Mouse (Mus musculus) stomach, postnatal 0 days (tissue): ENCODE measurements around the gene Plaur. TPM values are rescaled to one million over a fixed set of nuclear protein-coding genes. Genes with fewer than 3 reads are reported as not detected.

ENCODE experiments used
- ATAC-seq: fragments of 200-750 bp; cut with Nextera tagmentation; 2 replicates; pipeline ENCODE4 v1.8.0; 2017; ENCODE audit not compliant: low FRiP score, low TSS enrichment
- DNase-seq: peaks from one replicate; pipeline ENCODE4 v3.0.0-alpha.2; 2016; ENCODE audit warnings: low spot score
- H3K27ac ChIP-seq: fragments of 300-500 bp; sonication (generic); replicated peaks from 2 replicates; pipeline ENCODE4 v1.5.1; 2014; ENCODE audit warnings: mild to moderate bottlenecking, control low read depth
- H3K27me3 ChIP-seq: fragments of 300-500 bp; sonication (generic); 2 replicates; pipeline ENCODE4 v1.6.1; 2014; ENCODE audit warnings: low read length; ENCODE audit not compliant: control insufficient read depth, insufficient read depth
- H3K36me3 ChIP-seq: fragments of 300-500 bp; sonication (generic); 2 replicates; pipeline ENCODE4 v1.6.1; 2014; ENCODE audit warnings: low read length, mixed read lengths; ENCODE audit not compliant: control insufficient read depth, insufficient read depth
- H3K4me1 ChIP-seq: fragments of 300-500 bp; sonication (generic); replicated peaks from 2 replicates; pipeline ENCODE4 v1.6.1; 2014; ENCODE audit warnings: antibody characterized with exemption; ENCODE audit not compliant: control insufficient read depth, insufficient read depth
- H3K4me2 ChIP-seq: fragments of 300-500 bp; sonication (generic); replicated peaks from 2 replicates; pipeline ENCODE4 v1.6.1; 2014; ENCODE audit warnings: low read depth, mild to moderate bottlenecking, control low read depth, moderate library complexity
- H3K4me3 ChIP-seq: fragments of 300-500 bp; sonication (generic); 2 replicates; pipeline ENCODE4 v1.5.1; 2014; ENCODE audit warnings: low read depth, low read length, control low read depth
- H3K9ac ChIP-seq: fragments of 300-500 bp; sonication (generic); 2 replicates; pipeline ENCODE4 v1.6.1; 2014; ENCODE audit warnings: mild to moderate bottlenecking, low read length, control low read depth, mixed read lengths
- H3K9me3 ChIP-seq: fragments of 300-500 bp; sonication (generic); 2 replicates; pipeline ENCODE4 v1.6.1; 2016; ENCODE audit warnings: low read length; ENCODE audit not compliant: control insufficient read depth
- CTCF ChIP-seq: IDR thresholded peaks from 2 replicates; pipeline ENCODE4 v1.5.1; 2016; ENCODE audit warnings: antibody characterized with exemption, low read depth, mild to moderate bottlenecking, moderate library complexity
- EP300 ChIP-seq: optimal IDR thresholded peaks from 2 replicates; pipeline ENCODE3; 2016; ENCODE audit warnings: antibody characterized with exemption
- WGBS: fragments of 180-500 bp; shearing (Covaris S2); extraction: QIAGEN DNeasy Blood & Tissue Kit; methylation state at CpG from one replicate; pipeline ENCODE4 v1.1.7; 2014; 5-methylcytosine and 5-hydroxymethylcytosine counted together
- polyA plus RNA-seq: library from polyadenylated mRNA; unstranded; fragments of >200 nt; fragmentation: Nextera tagmentation; extraction: Ambion mirVana; gene quantifications from 2 replicates; pipeline ENCODE4 v1.2.1, GENCODE M21; 2015

The Plaur gene
- polyA plus RNA-seq, result 26.8 and 28.8 TPM in 2 replicates

GRCm38 (mm10) chr7:24462388-24463319 lies at the start of gene Plaur:
Plaur (plus strand) TSS chr7:24462484.
- TF ChIP-seq CTCF (0 out of 2 replicates have a peak, but pooled peaks have one; percentile 0), EP300 (no peak)
- Histone ChIP-seq H3K4me3 (peak within 1 kb of the TSS; percentile 44), H3K27ac (peak within 1 kb of the TSS; percentile 85), H3K36me3 (no peaks in the 10 kb centered on the region), H3K4me1 (peaks cover 2% of the 10 kb centered on the region; the same call in 1 of the 2 replicates), H3K4me2 (peak within 1 kb of the TSS; percentile 72), H3K9me3 (no peaks in the 10 kb centered on the region), H3K9ac (peak within 1 kb of the TSS; percentile 64), H3K27me3 (no peaks in the 10 kb centered on the region)
- WGBS, result 2% methylated on average over 27 of the region's 27 CpGs
- DNase-seq (peak; percentile 75), ATAC-seq (peak; percentile 57)

DNA sequence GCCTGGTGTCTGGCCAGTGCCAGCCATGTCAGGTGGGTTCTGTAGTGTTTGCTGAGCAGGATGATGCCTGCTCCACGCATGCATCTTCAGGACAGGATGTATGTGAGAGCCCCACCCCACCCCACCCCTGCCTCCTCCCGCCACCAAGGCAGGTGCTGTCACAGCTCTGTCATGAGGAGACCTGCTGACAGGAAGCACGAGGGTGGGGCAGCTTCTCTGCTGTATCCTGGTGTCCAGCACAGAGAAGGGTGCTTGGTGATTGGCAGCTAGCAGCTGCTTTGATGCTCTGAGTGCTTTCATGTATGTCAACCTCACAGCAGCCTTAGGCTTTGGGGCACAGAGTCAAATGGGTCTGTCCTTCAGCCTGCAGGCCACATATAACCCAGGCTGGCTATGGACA lies 48.7 kb upstream of the Plaur start:
- no peak overlapping the region for H3K4me2 ChIP-seq
- no peak for DNase-seq
- ATAC-seq, result no peak
- H3K9ac ChIP-seq, result no peak overlapping the region
- no peaks in the 10 kb centered on the region for H3K27me3 ChIP-seq
- no peaks in the 10 kb centered on the region for H3K9me3 ChIP-seq
- no peak for TF ChIP-seq EP300
- TF ChIP-seq CTCF, result no peak
- no peak overlapping the region for H3K4me3 ChIP-seq
- H3K4me1 ChIP-seq, result no peaks in the 10 kb centered on the region
- H3K27ac ChIP-seq, result no peak overlapping the region
- peaks cover 2% of the 10 kb centered on the region; the same call in 1 of the 2 replicates for H3K36me3 ChIP-seq
- 71% methylated on average over 3 of the region's 3 CpGs for WGBS

DNA sequence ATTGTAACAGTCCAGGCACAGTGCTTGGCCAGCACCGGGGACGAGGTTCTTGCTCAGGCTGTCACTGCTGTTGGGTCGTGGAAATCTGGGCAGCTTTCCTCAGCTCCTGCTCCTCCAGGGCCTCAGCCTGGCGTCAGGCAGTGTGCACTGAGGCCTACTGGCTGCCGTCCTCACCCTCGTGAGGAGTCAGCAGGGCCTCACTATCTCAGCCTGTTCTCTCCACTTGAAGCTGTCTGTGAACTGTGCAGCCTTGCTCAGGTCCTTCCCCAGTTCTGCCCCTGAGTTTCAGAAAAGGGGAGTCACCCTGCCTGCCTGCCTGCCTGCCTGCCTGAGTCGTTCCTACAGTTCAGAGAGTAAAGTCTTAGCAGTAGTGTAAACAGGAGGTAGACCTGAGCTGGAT lies 47.0 kb upstream of the Plaur start:
- no peak overlapping the region for H3K4me2 ChIP-seq
- DNase-seq (no peak), ATAC-seq (no peak)
- H3K27ac ChIP-seq, result no peak overlapping the region
- H3K4me1 ChIP-seq, result no peaks in the 10 kb centered on the region
- no peak overlapping the region for H3K9ac ChIP-seq
- no peaks in the 10 kb centered on the region for H3K9me3 ChIP-seq
- no peak overlapping the region for H3K4me3 ChIP-seq
- WGBS, result 68% methylated on average over 7 of the region's 7 CpGs
- no peaks in the 10 kb centered on the region for H3K27me3 ChIP-seq
- TF ChIP-seq CTCF, result no peak
- no peak for TF ChIP-seq EP300
- H3K36me3 ChIP-seq, result peaks cover 2% of the 10 kb centered on the region; the same call in 1 of the 2 replicates

- DNase-seq (no peak), ATAC-seq (no peak)
- Histone ChIP-seq H3K36me3 (peaks cover 11% of the 10 kb centered on the region; the same call in 1 of the 2 replicates), H3K27me3 (no peaks in the 10 kb centered on the region), H3K4me2 (no peak overlapping the region), H3K27ac (no peak overlapping the region), H3K4me1 (no peaks in the 10 kb centered on the region), H3K4me3 (no peak overlapping the region), H3K9me3 (no peaks in the 10 kb centered on the region), H3K9ac (no peak overlapping the region)
- no peak for TF ChIP-seq CTCF
- TF ChIP-seq EP300, result no peak
- 86% methylated on average over 8 of the region's 8 CpGs for whole genome bisulfite sequencing
Measured at GRCm38 (mm10) chr7:24419579-24419978, 42.7 kb upstream of the Plaur start.

DNA sequence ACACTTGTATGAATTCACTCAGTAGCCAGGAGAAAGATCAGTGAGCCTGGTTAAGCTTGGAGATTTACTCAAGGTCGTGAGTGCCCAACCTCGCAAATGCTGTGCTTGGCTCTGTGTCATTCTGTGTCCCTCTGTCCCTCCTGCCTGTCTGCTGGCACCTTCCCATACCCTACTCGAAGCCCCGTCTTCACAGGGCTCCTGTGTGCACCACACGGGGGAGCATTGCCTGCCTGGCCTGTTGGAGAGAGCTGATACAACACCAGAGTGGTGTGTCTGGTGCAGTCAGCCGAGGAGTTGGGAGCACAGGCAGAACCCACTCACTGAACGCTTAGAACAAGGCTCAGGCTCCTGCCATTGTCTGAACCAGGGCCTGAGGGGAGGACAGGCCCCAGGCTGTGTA lies 40.6 kb upstream of the Plaur start:
- no peaks in the 10 kb centered on the region for H3K4me1 ChIP-seq
- WGBS, result 75% methylated on average over 7 of the region's 7 CpGs
- ATAC-seq (no peak), DNase-seq (no peak)
- H3K4me3 ChIP-seq, result no peak overlapping the region
- H3K9ac ChIP-seq, result no peak overlapping the region
- H3K27me3 ChIP-seq, result no peaks in the 10 kb centered on the region
- peaks cover 9% of the 10 kb centered on the region; the same call in 1 of the 2 replicates for H3K36me3 ChIP-seq
- no peak overlapping the region for H3K27ac ChIP-seq
- TF ChIP-seq CTCF, result peak; percentile 18; the same call in 1 of the 2 replicates
- no peak for TF ChIP-seq EP300
- no peak overlapping the region for H3K4me2 ChIP-seq
- no peaks in the 10 kb centered on the region for H3K9me3 ChIP-seq

- TF ChIP-seq CTCF, result no peak
- TF ChIP-seq EP300, result no peak
- no peak for ATAC-seq
- Histone ChIP-seq H3K9me3 (no peaks in the 10 kb centered on the region), H3K36me3 (peaks cover 9% of the 10 kb centered on the region; the same call in 1 of the 2 replicates), H3K27ac (no peak overlapping the region), H3K4me3 (no peak overlapping the region), H3K4me1 (no peaks in the 10 kb centered on the region), H3K27me3 (no peaks in the 10 kb centered on the region), H3K9ac (no peak overlapping the region), H3K4me2 (no peak overlapping the region)
- DNase-seq, result no peak
- WGBS, result 84% methylated on average over 8 of the region's 8 CpGs
Measured at GRCm38 (mm10) chr7:24422251-24422650, 40.0 kb upstream of the Plaur start.
